Mouse (Mus musculus) T-cell, adult 2 months (primary cell): ENCODE measurements around the gene Dmpk.

Source experiments
- DNase-seq: peaks from one replicate; pipeline ENCODE4 v3.0.0; 2022; ENCODE audit warnings: low spot score

Gene Dmpk

GRCm38 (mm10) chr7:19075723-19076585 is 7.7 kb upstream of the Dmpk start, which contains the start of gene Dmwd:
Dmwd (plus strand) TSS chr7:19076227.
- DNase-seq, result peak; percentile 51

GRCm38 (mm10) chr7:19076586-19076991 is 7.1 kb upstream of the Dmpk start:
- DNase-seq, result no peak

- DNase-seq, result peak; percentile 74
These were observed 5.9 kb upstream of the Dmpk start for GRCm38 (mm10) chr7:19077761-19078160.

- no peak for DNase-seq
These were observed 4.9 kb upstream of the Dmpk start for GRCm38 (mm10) chr7:19078732-19079131.

GRCm38 (mm10) chr7:19080451-19080950 is 3.1 kb upstream of the Dmpk start:
- no peak for DNase-seq

GRCm38 (mm10) chr7:19082171-19082570 is 1.5 kb upstream of the Dmpk start:
- no peak for DNase-seq

GRCm38 (mm10) chr7:19083096-19083495 is 553 bp upstream of the Dmpk start:
- no peak for DNase-seq

GRCm38 (mm10) chr7:19084277-19084771 is 675 bp downstream of the Dmpk start:
- no peak for DNase-seq

GRCm38 (mm10) chr7:19084921-19085473 is 1.3 kb downstream of the Dmpk start:
- DNase-seq, result no peak

GRCm38 (mm10) chr7:19085495-19085894 is 1.8 kb downstream of the Dmpk start:
- DNase-seq, result no peak

- DNase-seq, result no peak
These were observed 2.4 kb downstream of the Dmpk start for GRCm38 (mm10) chr7:19086042-19086441.

GRCm38 (mm10) chr7:19086760-19087159 is 3.1 kb downstream of the Dmpk start:
- DNase-seq, result no peak

GRCm38 (mm10) chr7:19088813-19089212 is 5.2 kb downstream of the Dmpk start:
- DNase-seq, result peak; percentile 59

- no peak for DNase-seq
These were observed 8.3 kb downstream of the Dmpk start for GRCm38 (mm10) chr7:19091913-19092312.

GRCm38 (mm10) chr7:19092381-19093173 is 8.9 kb downstream of the Dmpk start:
- DNase-seq, result no peak

- peak; percentile 83 for DNase-seq
These were observed 9.5 kb downstream of the Dmpk start for GRCm38 (mm10) chr7:19093174-19093521.

GRCm38 (mm10) chr7:19093537-19094385 is 10.1 kb downstream of the Dmpk start:
- peak; percentile 75 for DNase-seq

- DNase-seq, result peak; percentile 41
These were observed 10.8 kb downstream of the Dmpk start, which contains the start of gene Six5 for GRCm38 (mm10) chr7:19094471-19094825. Six5 (plus strand) TSS chr7:19094594.

- DNase-seq, result peak; percentile 25
These were observed 11.4 kb downstream of the Dmpk start for GRCm38 (mm10) chr7:19094826-19095750.

- no peak for DNase-seq
These were observed 12.1 kb downstream of the Dmpk start for GRCm38 (mm10) chr7:19095751-19096110.
